Mouse (Mus musculus) heart, adult 11 months (tissue): ENCODE results near the gene Olfr803.

ENCODE experiments used
- DNase-seq: peaks from one replicate; pipeline ENCODE4 v3.0.0; 2022

The Olfr803 gene

DNA sequence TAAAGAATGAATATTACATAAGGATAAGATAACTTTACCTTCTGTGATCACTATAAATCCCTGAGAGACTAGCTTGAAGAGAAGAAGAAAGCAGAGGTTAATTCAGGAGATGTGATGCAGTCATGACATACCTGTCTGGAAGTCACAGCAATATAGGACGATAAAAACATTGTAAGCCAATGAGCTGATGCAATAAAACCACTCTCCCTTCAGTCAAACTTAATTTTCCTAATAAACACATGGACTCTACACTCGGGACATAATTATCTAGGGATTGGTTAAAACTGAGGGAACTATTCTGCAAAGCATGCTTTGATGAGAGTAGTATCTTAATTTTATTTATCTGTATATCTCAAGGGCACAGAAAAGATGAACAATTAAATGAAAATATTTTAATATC lies at the start of gene Olfr803:
Gene Olfr803, minus strand, starts transcription at position 101 of the 400 bp plus-strand sequence.
- DNase-seq = no peak

DNA sequence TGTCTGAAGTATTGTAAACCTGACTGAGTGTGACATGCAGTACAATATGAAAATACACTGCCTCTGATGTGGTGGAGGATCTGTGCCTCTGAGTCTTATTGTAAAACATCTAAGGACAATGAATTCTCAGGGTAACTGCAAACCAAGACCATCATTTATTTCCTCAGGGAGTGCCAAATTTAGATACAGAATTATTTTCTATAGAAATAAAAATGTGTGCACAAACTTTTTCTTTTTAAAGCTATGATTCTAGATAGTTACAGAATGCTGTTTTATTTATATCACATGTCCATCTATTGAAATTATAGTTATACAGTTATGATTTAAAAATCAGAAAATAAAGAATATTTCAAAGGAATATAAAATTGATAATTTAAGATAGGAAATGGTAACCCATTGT lies 47.7 kb upstream of the Olfr803 start, which contains the start of gene Olfr806:
Gene Olfr806, minus strand, starts transcription at position 101 of the 400 bp plus-strand sequence.
- no peak for DNase-seq

DNA sequence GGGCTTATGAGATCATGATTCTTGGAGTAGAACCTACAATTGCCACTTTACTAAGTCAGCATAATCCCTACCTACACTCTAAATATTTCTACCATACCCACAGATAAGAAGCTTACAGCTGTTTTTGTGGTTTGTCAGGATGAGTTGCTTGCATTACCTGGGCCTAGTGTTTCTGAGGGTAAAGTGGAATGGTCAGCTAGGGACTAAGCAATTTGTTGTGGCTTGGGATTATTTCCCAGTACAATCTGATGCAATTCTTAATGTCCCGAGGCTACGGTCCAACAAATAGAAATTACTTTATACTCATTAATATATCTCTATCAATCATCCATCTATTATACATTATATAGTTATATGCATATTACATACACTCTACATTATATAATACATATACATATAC lies 35.2 kb upstream of the Olfr803 start, which contains the start of gene Olfr805:
Gene Olfr805, minus strand, starts transcription at position 101 of the 400 bp plus-strand sequence.
- no peak for DNase-seq

DNA sequence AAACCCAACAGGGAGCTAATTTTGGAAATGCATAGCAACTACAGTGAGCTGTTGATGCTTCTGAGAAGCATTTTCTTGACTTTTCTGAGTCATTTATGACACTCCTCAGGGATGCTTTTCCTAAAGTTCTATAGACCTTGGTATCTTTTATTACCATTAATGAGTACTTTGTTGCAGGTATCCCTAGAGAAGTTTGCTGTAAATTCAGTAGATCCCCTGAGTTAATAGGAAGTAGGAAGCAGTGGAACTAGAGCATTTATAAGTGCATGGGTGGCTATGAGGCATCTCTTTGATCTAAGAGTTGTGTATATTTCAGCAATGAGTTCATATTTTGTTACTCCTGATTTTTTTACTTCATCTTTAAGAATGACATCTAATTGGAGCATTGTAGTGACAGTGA lies 8.8 kb upstream of the Olfr803 start, which contains the start of gene Olfr804:
Gene Olfr804, plus strand, starts transcription at position 301 of the 400 bp plus-strand sequence.
- no peak for DNase-seq

DNA sequence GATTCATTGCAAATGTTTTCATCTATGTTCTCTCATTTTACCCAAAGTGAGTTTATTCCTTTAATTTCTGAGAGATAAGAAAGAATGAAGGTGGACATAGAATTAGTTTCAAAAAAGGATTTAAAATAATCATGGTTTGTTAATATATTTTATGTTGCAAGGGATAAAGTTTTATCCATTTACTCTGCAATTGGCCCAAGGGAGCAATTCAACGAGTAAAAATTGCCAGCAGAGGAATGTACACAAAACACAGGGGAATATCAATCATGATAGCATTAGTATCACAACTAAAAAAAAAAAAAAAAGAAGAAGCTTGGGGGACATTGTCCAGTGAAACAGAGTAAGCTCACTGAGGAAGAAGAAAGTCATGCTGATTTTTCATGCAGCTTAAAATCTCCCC lies 6.0 kb downstream of the Olfr803 start, which contains the start of gene Olfr802:
Gene Olfr802, minus strand, starts transcription at position 101 of the 400 bp plus-strand sequence.
- no peak for DNase-seq

DNA sequence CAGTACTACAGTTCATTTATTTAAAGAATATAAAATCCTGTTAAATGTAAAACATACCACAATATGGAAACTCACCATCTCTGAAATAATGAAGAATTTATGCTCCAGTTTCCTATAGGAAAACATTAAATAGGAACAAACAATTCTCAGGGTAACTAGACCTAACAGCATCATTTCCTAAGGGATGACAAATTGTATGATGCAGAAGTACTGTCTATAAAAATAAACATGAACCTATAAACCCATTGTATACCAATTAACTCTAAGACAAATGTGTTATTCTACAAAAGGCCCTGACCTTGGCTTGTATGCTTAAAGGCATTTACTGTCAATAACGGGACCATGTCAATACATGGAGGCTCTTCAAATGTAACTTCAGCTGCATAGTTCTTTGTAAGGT lies 20.3 kb downstream of the Olfr803 start, which contains the start of gene Olfr801:
Gene Olfr801, minus strand, starts transcription at position 101 of the 400 bp plus-strand sequence.
- DNase-seq = no peak

DNA sequence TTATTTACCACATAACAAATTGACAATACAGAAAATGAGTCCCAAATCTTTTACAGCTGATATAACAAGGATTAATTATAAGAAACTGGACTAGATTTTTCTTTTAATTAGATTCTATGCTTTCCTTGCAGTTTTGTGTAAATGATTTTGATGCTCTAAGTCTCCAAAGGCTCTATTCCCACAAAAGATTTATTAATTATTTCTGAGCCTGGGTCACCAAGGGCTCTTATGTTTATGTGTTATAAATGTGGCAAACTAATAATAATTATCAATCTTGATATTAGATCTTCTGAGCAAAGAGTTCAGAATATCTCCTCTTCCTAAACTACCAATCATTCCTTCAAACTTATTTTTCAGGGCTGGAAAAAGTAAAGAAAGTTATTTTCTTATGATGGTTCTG lies 36.7 kb downstream of the Olfr803 start, which contains the start of gene Olfr800:
Gene Olfr800, plus strand, starts transcription at position 301 of the 400 bp plus-strand sequence.
- no peak for DNase-seq

DNA sequence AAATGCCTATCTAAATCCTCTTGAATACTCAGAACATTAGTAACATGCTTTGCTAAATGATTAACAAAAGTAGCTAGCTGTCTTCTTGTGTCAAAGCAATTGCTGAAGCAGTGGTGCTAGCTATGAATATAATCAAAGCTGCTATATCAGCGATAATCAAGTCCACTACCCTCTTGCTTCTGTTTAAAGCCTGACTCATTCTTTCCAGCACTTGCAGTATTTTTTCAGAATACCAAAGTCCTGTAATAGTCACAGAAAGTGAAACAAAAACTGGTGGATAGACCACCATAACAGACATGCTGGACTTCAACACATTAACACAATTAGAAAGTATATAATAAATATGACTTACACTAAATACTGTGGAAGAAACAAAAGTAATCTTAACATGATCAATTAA lies 42.3 kb downstream of the Olfr803 start:
- no peak for DNase-seq
